Mouse (Mus musculus): Measurements from ENCODE around the gene Zmiz1.

Zmiz1 gene

GRCm38 (mm10) chr14:25686216-25686945 lies 227.4 kb downstream of the Zmiz1 start:
- DNase-seq (ENCODE audit: low read depth, low spot score), result no peak

GRCm38 (mm10) chr14:25686983-25687901 lies 228.3 kb downstream of the Zmiz1 start:
- DNase-seq (ENCODE audit: low read depth, low spot score), result no peak

GRCm38 (mm10) chr14:25693271-25693887 lies 234.4 kb downstream of the Zmiz1 start:
- DNase-seq (ENCODE audit: low read depth, low spot score), result no peak

- peak; percentile 97 for DNase-seq (ENCODE audit: low read depth, low spot score)
Observed at GRCm38 (mm10) chr14:25693888-25694568, 235.0 kb downstream of the Zmiz1 start, which contains the start of gene Ppif. TSS of gene Ppif (plus strand) at chr14:25694154.

DNA sequence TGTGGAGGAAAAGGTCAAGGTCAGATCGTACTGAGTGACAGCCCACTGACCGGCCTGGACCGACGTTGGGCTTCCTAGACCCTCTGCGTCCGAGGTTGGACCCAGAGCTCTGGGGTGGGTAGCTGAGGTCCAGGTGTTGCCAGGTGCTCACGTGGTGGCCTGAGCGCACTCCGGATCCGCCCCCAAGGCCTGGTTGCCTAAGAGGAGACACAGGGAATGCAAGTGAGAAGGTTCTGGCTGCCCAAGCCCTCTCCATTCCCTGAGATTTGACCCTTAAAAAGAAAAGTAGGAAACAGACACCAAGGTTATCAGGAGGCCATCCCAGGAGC lies 235.5 kb downstream of the Zmiz1 start:
- DNase-seq (ENCODE audit: low read depth, low spot score), result peak; percentile 35

DNA sequence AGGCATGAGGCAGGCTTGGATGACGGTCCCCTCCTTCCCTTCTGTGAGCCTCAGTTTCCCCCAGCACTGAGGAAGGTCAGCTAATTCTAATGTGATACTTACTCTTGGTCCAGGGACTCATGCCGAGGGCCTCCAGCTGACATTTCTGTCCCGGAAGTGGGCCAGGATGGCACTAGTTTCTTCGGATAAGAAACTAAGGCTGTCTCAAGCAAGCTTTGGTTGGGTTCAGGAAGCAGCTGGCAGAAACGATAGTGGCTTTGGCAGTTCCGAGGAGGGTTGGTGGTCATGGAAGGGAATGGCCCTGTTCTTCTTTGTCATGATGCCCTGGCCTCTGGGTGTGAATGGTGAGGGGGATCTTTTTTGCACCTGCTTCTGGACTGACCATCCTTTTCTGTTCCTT lies 236.1 kb downstream of the Zmiz1 start:
- DNase-seq (ENCODE audit: low read depth, low spot score), result peak; percentile 35

DNA sequence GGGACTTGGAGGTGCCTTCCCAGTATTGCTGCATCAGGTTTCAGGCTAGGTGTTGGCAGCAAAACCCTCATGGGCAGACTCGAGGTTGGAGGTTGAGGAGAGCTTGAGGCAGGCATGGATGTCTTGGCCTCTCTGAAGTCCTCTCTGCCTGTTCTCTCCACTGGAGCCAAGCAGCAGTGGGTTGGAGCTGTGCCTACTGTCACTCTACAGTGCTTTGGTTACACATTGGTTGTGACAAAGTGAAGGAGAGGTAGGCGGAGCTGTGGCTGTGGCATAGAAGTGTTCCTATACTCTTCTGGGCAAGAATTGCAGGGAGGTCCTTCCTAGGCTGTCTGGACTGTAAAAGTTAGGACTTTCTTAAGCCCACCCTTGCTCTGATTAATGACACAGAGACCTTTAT lies 237.4 kb downstream of the Zmiz1 start:
- DNase-seq (ENCODE audit: low read depth, low spot score), result no peak

- DNase-seq (ENCODE audit: low read depth, low spot score), result peak; percentile 41
Observed at GRCm38 (mm10) chr14:25701986-25702385, 243.0 kb downstream of the Zmiz1 start.

DNA sequence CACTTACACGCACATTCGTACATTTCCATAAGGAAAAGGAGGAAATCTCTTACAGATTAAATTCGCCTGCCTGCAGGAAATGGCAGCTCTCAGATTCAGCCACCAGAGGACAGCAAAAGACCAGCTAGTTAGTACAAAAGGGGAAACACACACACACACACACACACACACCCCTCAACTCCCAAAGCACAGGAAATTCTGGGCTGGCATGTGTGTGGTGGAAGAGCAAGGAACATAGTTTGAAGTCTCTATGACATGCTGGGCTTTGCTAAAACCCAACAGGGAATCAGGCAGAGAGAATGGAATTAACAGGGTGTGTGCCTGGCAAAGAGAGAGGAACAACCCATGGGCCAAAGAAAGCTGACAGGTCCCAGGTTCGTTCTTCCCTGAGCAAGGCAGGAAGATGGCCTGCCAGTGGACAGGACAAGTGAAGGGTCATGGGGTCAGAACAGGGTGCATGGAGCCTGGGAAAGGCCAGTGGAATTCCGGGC lies 248.8 kb downstream of the Zmiz1 start:
- DNase-seq (ENCODE audit: low read depth, low spot score), result peak; percentile 38

GRCm38 (mm10) chr14:25708451-25708850 lies 249.5 kb downstream of the Zmiz1 start:
- DNase-seq (ENCODE audit: low read depth, low spot score), result no peak

DNA sequence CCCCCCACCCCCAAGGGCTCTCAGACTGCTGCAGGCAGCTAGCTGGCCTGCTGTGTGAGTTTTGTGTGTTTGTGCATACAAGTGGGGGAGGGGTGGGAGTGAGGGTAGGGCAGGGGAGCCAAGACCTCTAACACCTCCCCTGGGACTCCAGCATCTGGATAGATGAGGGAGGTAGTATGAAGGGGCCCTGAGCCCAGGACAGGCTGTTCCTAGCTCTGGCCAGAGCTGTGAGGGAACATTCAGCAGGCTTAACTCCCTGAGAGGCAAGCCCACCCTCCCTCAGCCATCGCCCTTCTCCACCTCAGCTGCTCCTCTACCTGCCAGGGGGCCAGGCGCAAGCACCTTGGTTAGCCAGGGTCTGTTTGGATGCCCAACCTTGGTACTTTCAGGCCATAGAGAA lies 249.9 kb downstream of the Zmiz1 start:
- DNase-seq (ENCODE audit: low read depth, low spot score), result no peak

DNA sequence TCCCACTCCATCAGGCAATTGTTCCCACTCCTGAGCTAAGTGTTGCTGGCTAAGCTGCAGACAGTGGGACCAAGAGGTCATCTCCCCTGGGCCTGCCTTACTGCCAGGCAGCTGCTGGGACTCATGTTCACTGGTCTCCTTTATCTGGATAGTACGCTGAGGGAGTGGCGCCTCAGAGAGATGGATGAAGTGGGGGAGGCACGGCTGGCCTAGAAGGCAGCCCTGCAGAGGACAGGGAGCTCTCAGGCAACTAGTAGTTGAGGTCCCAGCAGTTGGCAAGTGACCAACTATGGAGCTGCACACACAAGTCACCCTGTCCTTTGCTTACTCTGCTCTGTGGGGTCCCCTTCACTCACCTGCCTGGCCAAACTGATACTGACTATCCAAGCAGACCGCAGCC lies 251.1 kb downstream of the Zmiz1 start:
- DNase-seq (ENCODE audit: low read depth, low spot score), result no peak

GRCm38 (mm10) chr14:25710681-25711080 lies 251.7 kb downstream of the Zmiz1 start:
- no peak for DNase-seq (ENCODE audit: low read depth, low spot score)

DNA sequence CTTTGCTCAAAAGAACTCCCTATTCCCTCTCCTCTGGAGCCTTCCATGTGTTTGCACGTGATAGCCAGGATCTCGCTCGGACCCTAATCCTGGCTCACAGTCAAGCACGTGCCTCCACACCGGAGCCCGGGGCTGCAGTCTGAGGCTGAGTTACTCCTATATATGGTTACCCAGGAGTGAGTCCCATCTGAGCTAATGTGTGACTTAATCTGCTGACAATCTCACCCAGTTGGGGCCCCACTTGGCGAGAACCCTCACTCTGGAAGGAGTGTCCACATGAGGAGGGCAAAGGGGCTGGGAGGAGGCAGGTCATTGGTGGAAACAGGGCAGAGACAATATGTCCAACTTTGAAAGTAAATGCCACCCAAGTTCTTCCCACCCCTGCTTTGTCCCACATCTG lies 252.2 kb downstream of the Zmiz1 start:
- DNase-seq (ENCODE audit: low read depth, low spot score), result no peak

GRCm38 (mm10) chr14:25711602-25712001 lies 252.6 kb downstream of the Zmiz1 start:
- DNase-seq (ENCODE audit: low read depth, low spot score), result no peak

DNA sequence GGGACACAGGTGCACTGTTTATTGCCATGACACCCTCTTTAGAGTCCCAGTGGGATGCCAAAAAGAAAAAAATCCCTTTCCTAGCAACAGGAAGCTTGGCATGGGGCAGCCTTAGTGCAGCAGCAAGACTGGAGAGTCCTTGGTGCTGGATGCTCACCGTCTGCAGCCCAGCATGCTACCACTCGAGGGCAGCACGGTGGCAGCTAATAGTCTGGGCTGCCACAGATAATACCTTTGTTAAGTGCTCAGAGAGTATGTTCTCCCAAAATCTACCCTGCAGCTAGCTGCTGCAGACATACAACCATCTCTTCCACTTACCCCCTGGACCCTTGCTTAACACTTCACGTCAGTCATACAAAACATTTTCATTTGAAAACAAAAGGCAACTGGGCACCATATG lies 254.5 kb downstream of the Zmiz1 start:
- DNase-seq (ENCODE audit: low read depth, low spot score), result no peak
